Mouse (Mus musculus) ES-E14 (cell line): Measurements from ENCODE around the gene Ctdnep1. TPM values are rescaled to one million over a fixed set of nuclear protein-coding genes. Genes with fewer than 3 reads are reported as not detected.

Experiments
- DNase-seq: peaks from one replicate; pipeline ENCODE4 v3.0.0-alpha.2; 2013; ENCODE audit warnings: low read depth, low spot score
- H3K27ac ChIP-seq: 2 replicates; pipeline ENCODE4 v1.5.1; 2012; ENCODE audit warnings: low read depth, mild to moderate bottlenecking, low read length, moderate library complexity, mixed read lengths; ENCODE audit not compliant: poor library complexity, insufficient read depth, severe bottlenecking
- H3K36me3 ChIP-seq: 2 replicates; pipeline ENCODE4 v1.6.1; 2012; ENCODE audit warnings: mild to moderate bottlenecking, low read length, moderate library complexity, mixed read lengths; ENCODE audit not compliant: control insufficient read depth, poor library complexity, insufficient read depth, severe bottlenecking
- H3K4me1 ChIP-seq, 2 experiments: fragments of 150-350 bp in 1 of 2; sonication (generic) in 1 of 2; 2 replicates each; pipeline ENCODE4 v1.6.1; 2012; ENCODE audit warnings: low read length in 2 of 2, mild to moderate bottlenecking in 1 of 2, mixed read lengths in 1 of 2; ENCODE audit not compliant: control insufficient read depth in 2 of 2, insufficient read depth in 2 of 2, poor library complexity in 1 of 2
- H3K4me3 ChIP-seq, 2 experiments: fragments of 150-350 bp in 1 of 2; sonication (generic) in 1 of 2; 2 replicates each; pipeline ENCODE4 v1.5.1; 2012; ENCODE audit warnings: low read length in 2 of 2, low read depth in 1 of 2, mild to moderate bottlenecking in 1 of 2, mixed read lengths in 1 of 2; ENCODE audit not compliant: insufficient read depth in 1 of 2, poor library complexity in 1 of 2, severe bottlenecking in 1 of 2
- H3K9ac ChIP-seq: 2 replicates; pipeline ENCODE4 v1.6.1; 2012; ENCODE audit warnings: low read depth, mild to moderate bottlenecking, low read length, mixed read lengths; ENCODE audit not compliant: poor library complexity, insufficient read depth, severe bottlenecking
- H3K9me3 ChIP-seq: fragments of 150-350 bp; sonication (generic); 2 replicates; pipeline ENCODE4 v1.6.1; 2012; ENCODE audit warnings: low read depth, mild to moderate bottlenecking, low read length; ENCODE audit not compliant: control insufficient read depth, insufficient read depth
- CHD2 ChIP-seq: IDR thresholded peaks from 2 replicates; pipeline ENCODE4 v1.6.1; 2014; ENCODE audit warnings: mild to moderate bottlenecking, low read depth, low read length, inconsistent platforms
- HCFC1 ChIP-seq: IDR thresholded peaks from 2 replicates; pipeline ENCODE4 v1.6.1; 2012; ENCODE audit warnings: low read length, inconsistent platforms, borderline replicate concordance; ENCODE audit not compliant: insufficient read depth
- MAFK ChIP-seq: IDR thresholded peaks from 2 replicates; pipeline ENCODE4 v1.6.1; 2014; ENCODE audit warnings: mild to moderate bottlenecking, low read depth, low read length, inconsistent platforms; ENCODE audit not compliant: insufficient read depth
- ZC3H11A ChIP-seq: IDR thresholded peaks from 2 replicates; pipeline ENCODE4 v1.6.1; 2012; ENCODE audit warnings: low read depth, mild to moderate bottlenecking, inconsistent platforms, low read length, borderline replicate concordance
- ZNF384 ChIP-seq: IDR thresholded peaks from 2 replicates; pipeline ENCODE4 v1.6.1; 2012; ENCODE audit warnings: low read depth, low read length, inconsistent platforms
- in situ Hi-C, 2 experiments: fragments of 600-800 bp; cut with MboI; formaldehyde crosslinking; loops; one replicate each; pipeline ENCODE4 v1.15.1; 2025; ENCODE audit warnings: low sequenced_read_pairs in 2 of 2, inconsistent platforms in 1 of 2; ENCODE audit not compliant: unreplicated experiment in 2 of 2
- total RNA-seq: library from RNA; depleted of rRNA; stranded (reverse); fragments of 300-350 nt; gene quantifications from 2 replicates; pipeline ENCODE4 v1.2.3, GENCODE M21; 2012

Gene Ctdnep1
- total RNA-seq, 1 experiment, result 41.2 TPM

- Histone ChIP-seq H3K9ac (no peak overlapping the region), H3K4me1 (peaks cover 0 to 22% of the 10 kb centered on the region in 2 experiments; a peak in 2 of 4 replicates), H3K27ac (no peak overlapping the region), H3K9me3 (no peaks in the 10 kb centered on the region), H3K4me3 (peak overlapping the region in 1 of 2 experiments; percentile 43; a peak in 2 of 4 replicates), H3K36me3 (no peaks in the 10 kb centered on the region)
- in situ Hi-C loops, result loop anchor here in 1 of 2 experiments (10.0 kb wide), 1 partner anchor 280 kb away; the partner anchor contains the start of gene Slc16a11
- TF ChIP-seq ZNF384 (no peak), HCFC1 (no peak), MAFK (no peak), ZC3H11A (no peak), CHD2 (no peak)
- no peak for DNase-seq
These were observed 46.3 kb upstream of the Ctdnep1 start for GRCm38 (mm10) chr11:69934681-69935080.

GRCm38 (mm10) chr11:69935137-69935879 is 45.6 kb upstream of the Ctdnep1 start, which contains the start of gene Ybx2:
Gene Ybx2, plus strand, starts transcription at chr11:69935796.
- no peaks in the 10 kb centered on the region for H3K36me3 ChIP-seq
- TF ChIP-seq MAFK, result no peak
- no peak for TF ChIP-seq CHD2
- no peak for TF ChIP-seq ZNF384
- no peak for TF ChIP-seq ZC3H11A
- no peak for TF ChIP-seq HCFC1
- DNase-seq, result peak; percentile 93
- in situ Hi-C loops, result loop anchor here in 1 of 2 experiments (10.0 kb wide), 1 partner anchor 279 kb away; the partner anchor contains the start of gene Slc16a11
- no peaks in the 10 kb centered on the region for H3K9me3 ChIP-seq
- peak within 1 kb of the TSS; percentile 59 to 82 for H3K4me3 ChIP-seq
- H3K4me1 ChIP-seq, result peaks cover 0 to 22% of the 10 kb centered on the region in 2 experiments; a peak in 2 of 4 replicates
- H3K27ac ChIP-seq, result peak within 1 kb of the TSS; percentile 54; the same call in 1 of the 2 replicates
- H3K9ac ChIP-seq, result peak within 1 kb of the TSS; percentile 77

GRCm38 (mm10) chr11:69936156-69936555 is 44.8 kb upstream of the Ctdnep1 start:
- in situ Hi-C loops, result loop anchor here in 1 of 2 experiments (10.0 kb wide), 1 partner anchor 279 kb away; the partner anchor contains the start of gene Slc16a11
- peak overlapping the region; percentile 59 to 82 for H3K4me3 ChIP-seq
- no peaks in the 10 kb centered on the region for H3K36me3 ChIP-seq
- TF ChIP-seq ZC3H11A, result no peak
- TF ChIP-seq CHD2, result no peak
- TF ChIP-seq ZNF384, result no peak
- no peak for TF ChIP-seq MAFK
- TF ChIP-seq HCFC1, result no peak
- peak overlapping the region; percentile 77 for H3K9ac ChIP-seq
- no peak for DNase-seq
- no peaks in the 10 kb centered on the region for H3K9me3 ChIP-seq
- H3K4me1 ChIP-seq, result peaks cover 0 to 24% of the 10 kb centered on the region in 2 experiments; a peak in 2 of 4 replicates
- H3K27ac ChIP-seq, result no peak overlapping the region

- no peak for TF ChIP-seq CHD2
- H3K9me3 ChIP-seq, result no peaks in the 10 kb centered on the region
- peak overlapping the region; percentile 59 to 82; a peak in 3 of 4 replicates for H3K4me3 ChIP-seq
- no peak for DNase-seq
- in situ Hi-C loops, result loop anchor here in 1 of 2 experiments (10.0 kb wide), 1 partner anchor 278 kb away; the partner anchor contains the start of gene Slc16a11
- H3K27ac ChIP-seq, result no peak overlapping the region
- peak overlapping the region; percentile 49; the same call in 1 of the 2 replicates for H3K9ac ChIP-seq
- H3K4me1 ChIP-seq, result peaks cover 0 to 24% of the 10 kb centered on the region in 2 experiments; a peak in 2 of 4 replicates
- no peaks in the 10 kb centered on the region for H3K36me3 ChIP-seq
These were observed 44.1 kb upstream of the Ctdnep1 start for GRCm38 (mm10) chr11:69936714-69937347.
